Mouse (Mus musculus): ENCODE measurements around the gene Arpc5l.
"Not testable (repeated sequence)": the region's sequence is repeated elsewhere in the genome, so short reads cannot be mapped to it uniquely, and the experiment has no call there.

Gene Arpc5l

DNA sequence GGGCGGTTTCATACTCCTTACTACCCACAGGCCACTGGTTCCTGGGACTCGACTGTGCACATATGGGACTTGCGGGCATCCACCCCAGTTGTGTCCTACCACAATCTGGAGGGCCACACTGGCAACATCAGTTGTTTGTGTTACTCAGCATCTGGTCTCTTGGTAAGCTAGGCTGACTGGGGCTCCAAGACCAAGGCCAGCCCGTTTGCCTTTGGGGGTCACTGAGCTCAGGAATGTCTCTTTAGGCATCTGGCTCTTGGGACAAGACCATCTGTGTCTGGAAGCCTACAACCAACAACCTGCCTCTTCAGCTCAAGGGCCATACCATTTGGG is 4.6 kb upstream of the Arpc5l start:
- DNase-seq = no peak

DNA sequence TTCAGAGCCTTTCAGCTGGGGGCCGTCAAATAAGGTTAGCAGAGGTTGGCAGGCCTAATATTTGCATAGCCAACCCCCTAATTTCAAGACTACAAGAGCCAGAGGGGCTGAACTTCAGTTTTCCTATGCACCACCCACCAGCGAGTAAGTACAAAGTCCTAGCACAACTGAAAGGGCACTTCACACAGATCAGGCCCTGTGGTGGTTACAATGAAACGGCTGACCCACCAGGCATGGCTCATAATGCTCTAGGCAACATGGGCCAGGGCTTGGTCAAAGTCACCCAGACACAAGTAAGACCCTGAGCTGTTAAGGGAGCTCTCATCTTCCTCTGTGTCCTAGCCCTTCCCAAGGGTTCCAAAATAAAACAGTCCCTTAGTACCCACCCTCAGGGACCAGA is 3.3 kb upstream of the Arpc5l start:
- no peak for DNase-seq

DNA sequence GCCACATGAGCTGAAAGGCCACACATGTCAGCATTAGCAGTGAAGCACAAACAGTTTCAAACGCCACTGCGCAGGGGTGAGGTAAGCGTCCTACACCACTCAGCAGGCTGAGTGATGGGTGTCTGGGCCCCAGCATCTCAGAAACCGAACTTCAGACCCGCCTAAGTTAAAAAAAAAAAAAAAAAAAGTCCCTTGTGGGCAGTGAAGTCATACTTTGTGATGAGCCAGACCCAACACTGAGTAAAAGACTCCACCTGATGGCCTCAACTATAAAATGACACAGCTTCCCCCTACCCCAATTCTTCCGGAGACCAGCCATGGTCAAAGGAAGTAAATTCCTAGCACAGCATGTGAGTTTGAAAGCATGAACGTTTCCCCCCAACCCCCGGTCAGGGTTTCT is 2.0 kb upstream of the Arpc5l start:
- DNase-seq = no peak

DNA sequence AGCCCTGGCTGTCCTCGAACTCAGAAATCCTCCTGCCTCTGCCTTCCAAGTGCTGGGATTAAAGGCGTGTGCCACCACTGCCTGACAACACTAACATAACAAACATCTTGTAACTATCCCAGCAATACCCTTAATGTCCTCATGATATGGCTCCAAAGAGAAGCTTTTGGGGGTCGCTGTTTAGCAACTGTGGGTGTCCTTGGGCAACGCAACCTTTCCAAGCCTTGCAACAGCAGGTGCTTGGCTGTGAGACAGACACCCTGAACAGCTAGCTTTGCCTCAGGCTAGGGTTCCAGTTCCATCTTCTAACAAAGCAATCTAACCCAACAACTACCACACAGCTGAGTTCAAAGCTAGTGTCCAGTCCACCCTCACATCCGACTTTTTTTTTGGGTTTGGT is 1.6 kb upstream of the Arpc5l start:
- no peak for DNase-seq

DNA sequence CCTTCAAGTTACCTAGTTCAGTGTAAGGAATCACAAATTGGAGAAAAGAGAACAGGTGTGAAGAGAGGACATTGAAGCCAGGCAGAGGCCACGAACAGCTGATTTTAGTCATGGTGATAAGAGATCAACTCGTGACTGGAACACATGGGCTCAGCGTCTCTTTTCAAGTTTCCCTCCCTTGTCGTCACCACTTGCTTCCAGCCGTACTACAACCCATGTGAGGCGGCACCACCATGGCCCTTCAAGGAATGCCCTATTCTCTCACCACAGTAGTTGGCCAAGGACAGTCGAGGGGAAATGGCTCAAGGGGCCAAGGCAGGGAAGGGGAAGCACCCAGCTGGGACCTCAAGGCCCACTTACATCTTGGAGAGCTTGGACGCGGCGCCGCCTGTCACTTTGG is 776 bp upstream of the Arpc5l start:
- no peak for DNase-seq

DNA sequence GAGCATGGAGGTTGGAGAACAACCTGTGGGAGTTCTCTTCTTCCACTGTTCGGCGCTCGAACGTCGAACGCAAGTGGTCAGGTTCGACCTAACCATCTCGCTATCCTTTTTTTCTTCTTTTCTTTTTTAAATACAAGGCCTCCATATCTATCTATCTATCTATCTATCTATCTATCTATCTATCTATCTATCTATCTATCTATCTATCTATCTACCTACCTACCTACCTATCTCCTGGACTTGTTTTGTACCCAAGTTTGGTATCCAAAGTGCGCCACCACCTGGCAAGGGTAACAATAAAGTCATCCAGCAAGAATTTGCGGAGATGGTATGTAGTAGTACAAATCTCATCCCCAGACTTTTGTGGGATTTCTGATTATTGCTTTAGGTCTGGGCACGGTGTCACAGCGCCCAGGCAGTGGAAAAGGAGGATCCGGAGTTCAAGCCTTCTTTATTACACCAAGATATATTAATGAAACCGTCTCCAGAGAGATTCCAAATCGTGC is 479 bp downstream of the Arpc5l start, which contains the start of gene Rpl35:
Gene Rpl35, minus strand, starts transcription at position 51 of the 506 bp plus-strand sequence.
- DNase-seq = peak; percentile 79

DNA sequence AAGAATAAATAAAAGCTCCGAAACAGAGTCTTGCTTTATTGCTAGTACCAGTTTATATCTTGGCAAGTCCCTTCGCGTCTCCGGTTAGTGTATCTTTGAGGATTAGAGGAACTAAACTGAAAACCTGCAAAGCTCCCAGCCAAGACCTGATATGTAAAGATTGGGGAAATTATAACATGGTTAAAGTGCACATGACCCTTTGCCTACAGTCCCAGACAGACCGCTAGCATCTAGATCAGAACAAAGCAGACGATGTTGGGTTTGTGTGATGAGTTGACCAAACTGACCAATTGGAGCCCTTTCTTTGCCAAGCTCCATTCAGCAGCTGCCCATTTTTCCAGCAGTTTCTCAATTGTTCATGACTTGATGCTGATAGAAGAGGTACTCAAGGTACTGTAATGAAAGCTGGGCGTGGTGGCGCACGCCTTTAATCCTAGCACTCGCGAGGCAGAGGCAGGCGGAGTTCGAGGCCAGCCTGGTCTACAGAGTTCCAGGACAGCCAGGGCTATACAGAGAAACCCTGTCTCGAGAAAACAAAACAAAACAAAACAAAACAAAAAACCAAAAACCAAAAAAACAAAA is 1.1 kb downstream of the Arpc5l start:
- no peak for DNase-seq

DNA sequence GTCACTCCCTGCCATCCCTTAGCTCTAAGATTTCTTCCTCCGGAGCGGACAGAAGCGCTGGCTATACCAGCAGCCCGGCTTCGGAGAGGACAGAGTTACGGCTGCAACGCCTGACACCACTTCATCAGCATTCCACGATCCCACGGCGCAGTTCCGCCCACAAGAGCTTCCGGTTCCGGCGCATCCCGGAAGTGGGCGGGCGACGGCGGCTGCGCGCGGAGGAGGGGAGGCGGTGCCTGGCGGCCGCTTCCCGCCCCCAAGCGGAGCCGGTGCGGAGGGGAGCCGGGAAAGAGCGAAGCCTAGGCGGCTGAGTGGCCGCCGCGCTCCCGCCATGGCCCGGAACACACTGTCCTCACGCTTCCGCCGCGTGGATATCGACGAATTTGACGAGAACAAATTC is 2.7 kb downstream of the Arpc5l start:
- DNase-seq = peak; percentile 95

DNA sequence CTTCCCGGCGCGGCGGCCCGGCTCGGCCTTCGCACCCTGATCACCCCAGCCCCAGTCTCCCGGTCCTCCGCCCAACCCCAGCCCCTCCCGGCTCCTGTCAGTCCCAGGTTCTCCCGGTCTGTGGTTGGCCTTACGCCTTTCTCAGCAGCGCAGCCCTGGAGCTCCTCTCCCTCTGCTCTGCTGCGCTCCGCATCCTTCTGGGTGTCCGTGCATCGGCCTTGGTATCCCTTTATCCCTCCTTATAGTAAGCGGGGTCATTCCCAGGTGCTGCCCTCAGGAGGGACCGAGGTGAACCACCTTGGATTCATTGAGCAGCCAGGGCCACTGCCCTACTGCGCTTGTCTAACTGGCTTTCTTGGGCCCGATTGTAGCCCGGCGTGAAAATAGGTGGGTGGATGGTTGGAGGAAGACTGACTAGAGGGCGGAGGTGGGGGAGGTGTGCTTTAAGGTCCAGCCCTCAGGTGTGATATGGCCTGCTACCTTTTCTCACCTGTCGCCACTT is 3.3 kb downstream of the Arpc5l start:
- peak; percentile 52 for DNase-seq

DNA sequence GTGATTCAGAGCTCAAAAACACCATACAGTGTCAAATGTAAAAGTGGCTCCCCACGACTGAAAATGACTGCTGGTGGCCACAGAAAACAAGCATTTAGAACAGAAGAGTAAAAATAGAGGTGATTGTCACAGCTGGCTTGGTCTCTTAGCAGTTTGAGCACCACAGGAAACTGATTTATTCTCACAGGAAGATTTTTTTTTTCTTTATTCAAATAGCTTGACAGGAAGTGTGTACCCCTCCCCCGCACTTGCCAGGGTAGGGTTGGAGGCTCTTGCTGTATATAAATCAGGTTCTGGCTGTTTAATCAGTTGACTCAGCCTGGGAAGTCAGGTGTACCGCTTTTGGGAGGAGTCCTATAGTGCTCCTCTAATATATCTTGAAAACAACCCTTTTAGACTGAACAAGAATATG is 3.8 kb downstream of the Arpc5l start:
- no peak for DNase-seq

DNA sequence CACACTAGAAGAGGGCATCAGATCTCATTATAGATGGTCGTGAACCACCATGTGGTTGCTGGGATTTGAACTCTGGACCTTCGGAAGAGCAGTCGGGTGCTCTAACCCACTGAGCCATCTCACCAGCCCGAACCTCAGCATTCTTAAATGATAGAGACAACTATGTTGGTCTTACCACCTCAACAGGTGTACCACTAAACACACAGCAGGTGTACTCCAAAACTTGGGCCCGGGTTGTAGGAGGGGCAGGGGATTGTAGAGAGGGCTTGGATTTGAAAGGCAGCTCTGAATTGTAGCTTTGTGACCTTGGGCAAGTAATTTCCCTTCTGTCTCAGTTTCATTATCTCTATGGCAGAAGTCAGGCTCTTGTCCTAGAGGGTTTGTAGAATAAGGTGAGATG is 5.0 kb downstream of the Arpc5l start:
- DNase-seq = not testable (repeated sequence)

DNA sequence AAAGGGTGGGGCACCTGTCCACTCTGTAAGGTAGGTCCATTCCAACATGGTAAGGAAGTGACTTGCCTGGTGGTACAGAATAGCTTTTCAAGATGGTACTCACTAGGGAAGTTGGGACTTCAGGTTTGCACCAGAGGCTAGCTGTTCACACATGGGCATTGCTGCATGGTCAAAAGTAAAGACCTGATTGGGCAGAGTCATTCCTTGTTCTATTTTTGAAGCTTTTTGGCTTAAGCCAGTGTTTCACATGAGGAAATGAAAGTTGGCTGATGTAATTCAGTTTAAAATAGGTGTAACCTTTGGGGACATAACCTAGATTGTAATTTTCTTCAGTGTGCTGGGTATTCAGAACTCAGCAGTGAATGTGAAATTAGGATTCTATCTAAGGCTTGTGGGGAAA is 6.1 kb downstream of the Arpc5l start:
- no peak for DNase-seq

DNA sequence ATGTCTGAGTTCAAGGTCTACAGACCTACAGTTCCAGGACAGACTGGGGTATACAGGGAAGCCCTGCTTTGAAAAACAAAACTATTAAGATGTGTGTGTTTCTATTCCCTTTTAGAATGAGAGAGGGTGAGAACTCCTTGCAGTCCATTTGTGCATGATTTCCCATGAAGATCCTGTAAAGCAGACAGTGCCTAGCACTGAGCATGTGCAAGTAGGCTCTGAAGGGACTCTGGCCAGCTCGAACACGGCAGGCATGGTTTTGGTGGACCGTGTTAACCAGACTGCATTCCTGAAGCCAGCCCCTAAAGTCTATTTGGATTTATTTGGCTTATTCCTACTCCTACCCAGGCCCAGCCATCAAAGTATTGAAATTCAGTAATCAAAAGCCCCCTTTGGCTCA is 6.8 kb downstream of the Arpc5l start:
- DNase-seq = no peak

DNA sequence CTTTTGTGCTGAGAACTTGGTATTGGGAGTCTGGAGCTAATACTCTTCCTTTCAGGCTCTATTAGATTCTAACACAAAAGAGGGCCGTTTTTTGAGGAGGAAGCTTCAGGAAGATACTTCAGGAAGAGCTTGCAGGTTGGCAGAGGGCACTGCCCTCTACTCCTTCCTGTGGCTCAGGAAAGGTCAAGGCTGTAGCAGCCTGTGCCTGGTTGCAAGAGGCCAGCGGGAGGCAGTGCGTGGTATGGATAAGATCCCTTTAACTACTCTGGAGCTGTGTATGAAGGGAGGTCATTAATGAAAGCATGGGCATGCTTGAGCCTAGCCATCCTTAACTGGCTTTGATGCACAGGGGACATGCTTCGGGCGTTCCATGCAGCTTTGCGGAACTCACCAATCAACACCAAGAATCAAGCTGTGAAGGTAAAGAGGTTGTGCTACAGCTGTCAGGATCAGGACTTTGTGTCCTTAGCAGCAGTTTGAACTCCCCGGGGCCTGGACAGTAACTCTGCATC is 7.7 kb downstream of the Arpc5l start:
- DNase-seq = no peak

DNA sequence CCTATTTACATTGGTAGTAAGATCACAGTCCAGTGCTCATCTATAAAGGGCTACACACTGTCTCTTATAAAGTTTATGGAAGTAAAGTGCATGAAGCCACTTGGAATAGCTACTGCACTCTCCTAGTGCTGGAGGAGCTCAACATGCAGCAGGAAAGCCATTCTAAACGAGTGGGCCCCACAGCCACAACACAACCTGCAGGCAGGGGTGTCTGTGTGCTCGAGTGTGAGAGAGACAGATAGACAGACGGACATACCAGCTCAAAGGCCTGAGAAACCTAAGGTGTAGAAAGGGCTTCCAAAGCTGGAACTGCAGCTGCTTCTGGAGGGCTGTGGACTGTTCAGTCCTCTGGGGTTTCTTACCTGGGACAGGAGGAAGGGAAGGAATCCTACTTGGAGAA is 11.4 kb downstream of the Arpc5l start:
- no peak for DNase-seq

DNA sequence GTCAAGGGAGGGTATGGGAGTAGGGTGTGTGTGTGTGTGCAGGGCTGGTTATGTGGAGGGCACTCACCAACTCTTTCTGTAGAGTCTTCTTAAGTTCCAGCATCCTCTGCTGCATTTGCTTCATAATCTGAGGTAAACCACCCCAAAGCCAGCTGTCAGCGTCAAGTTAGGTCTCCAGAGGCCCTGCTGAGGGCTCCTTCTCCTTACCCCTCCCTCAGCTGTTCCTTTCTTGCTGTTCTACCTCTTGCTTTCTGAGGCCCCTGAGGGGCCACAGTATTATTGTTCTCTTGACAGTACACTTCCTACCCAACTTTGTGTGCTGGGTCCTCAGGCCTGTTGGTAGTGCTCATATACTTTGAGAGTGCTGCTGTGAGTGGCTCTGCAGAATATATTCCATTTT is 14.9 kb downstream of the Arpc5l start:
- no peak for DNase-seq

DNA sequence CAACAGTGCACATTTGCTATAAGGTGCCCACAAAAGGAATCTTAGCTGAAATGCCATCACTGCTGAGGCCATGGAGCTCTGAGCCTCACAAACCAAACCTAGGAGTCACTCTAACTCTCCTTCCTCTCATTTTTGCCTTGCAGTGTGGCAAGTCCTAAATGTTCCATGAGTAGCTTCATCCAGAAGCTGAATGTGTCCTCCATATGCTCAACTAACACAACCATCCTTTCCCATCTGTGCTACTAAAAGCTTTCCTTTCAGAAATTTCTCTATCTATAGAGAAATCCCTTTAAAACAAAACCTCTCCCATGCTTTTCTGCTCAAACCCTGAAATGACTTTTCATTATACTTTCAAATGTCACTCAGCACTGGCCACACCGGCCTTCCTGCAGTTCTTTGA is 26.5 kb downstream of the Arpc5l start:
- DNase-seq = no peak

DNA sequence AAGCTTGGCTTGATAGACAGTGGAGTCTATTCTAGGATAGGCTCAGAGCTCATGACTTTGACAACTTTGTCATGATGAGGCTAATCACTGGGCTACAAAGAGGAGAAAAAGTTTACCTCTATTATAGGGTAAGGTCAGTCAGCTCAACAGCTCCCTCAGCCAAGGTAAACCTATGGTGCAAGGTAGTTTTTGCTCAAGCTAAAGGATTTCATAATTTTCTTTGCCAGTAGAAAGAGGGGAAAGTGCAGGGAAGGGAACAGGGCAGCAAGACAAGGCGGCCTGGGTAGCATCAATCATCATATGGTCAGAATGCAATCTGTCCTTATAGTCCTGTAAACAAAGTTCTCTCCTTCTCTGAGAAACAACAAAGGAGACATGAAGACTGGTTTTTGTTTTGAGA is 35.1 kb downstream of the Arpc5l start:
- no peak for DNase-seq

DNA sequence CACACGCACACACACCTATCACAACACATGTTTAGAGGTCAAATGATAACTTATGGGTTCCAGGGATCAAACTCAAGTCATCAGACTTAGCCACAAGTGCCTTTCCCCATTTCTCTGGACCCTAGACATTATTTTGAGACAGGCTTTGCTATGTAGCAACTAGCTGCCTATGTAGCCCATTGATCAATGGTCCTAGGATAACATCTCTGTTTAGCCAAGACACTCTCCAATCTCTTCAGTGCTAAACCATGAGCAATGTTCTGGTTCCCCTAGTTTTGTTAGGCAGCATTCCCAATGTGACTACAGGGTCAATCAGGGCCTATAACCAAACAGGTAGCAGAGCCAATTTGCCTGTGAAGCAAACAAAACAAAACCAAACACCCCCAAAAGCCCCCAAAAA is 43.4 kb downstream of the Arpc5l start:
- no peak for DNase-seq

DNA sequence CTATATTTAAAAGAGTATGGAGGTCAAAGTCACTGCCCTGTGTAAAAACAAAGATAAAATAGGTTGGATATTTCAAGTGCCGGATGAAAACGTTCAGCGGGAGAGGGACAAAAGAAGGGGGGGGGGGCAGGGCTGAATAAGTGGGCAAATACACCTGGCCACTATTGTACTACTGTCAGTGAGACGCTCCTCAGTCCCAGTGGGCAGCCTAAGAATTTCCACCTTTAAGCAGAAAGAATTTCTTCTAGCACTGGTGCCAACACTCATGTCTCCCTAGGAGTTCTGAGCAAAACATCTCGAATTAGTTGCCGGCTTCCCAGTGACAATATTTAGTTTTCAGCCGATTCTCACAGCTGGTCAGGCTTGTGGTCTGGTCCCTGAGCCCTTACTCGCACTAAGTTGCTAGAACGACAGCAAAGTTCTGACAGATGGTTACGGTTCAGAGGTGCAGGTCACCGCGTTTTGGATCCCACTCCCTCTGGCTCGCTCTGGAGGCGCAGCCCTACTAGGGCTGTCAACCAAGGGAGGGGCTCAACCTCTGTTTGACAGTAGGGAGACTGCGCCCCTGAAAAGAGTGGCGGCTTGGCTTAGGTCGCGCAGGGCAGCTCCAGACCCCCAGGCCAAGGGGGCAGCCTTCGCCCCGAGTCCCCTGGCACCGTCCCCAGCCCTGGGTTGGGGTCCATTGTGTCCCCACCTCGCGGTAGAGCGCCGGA is 59.7 kb downstream of the Arpc5l start:
- peak; percentile 58 for DNase-seq

Data from liver (tissue).